Mouse (Mus musculus) stomach, postnatal 0 days (tissue): Measurements from ENCODE around the gene Nudt17.

Source experiments
- CTCF ChIP-seq: IDR thresholded peaks from 2 replicates; pipeline ENCODE4 v1.5.1; 2016; ENCODE audit warnings: antibody characterized with exemption, low read depth, mild to moderate bottlenecking, moderate library complexity
- EP300 ChIP-seq: optimal IDR thresholded peaks from 2 replicates; pipeline ENCODE3; 2016; ENCODE audit warnings: antibody characterized with exemption

- TF ChIP-seq CTCF (no peak), EP300 (no peak)
Observed at GRCm38 (mm10) chr3:96675171-96675570, 33.2 kb downstream of the Nudt17 start.
